Mouse (Mus musculus): ENCODE measurements around the gene Afmid. TPM values are rescaled to one million over a fixed set of nuclear protein-coding genes. Genes with fewer than 3 reads are reported as not detected.
A peak's percentile ranks its signal among the peaks of the same experiment; 100 is the strongest.

The Afmid gene
- polyA plus RNA-seq, 1 experiment from 2014 or later = 4.1 TPM

GRCm38 (mm10) chr11:117880977-117881358 is 55.2 kb downstream of the Afmid start:
- Histone ChIP-seq H3K4me2 (ENCODE audit: low read length) (no peak overlapping the region), H3K36me3 (ENCODE audit: control insufficient read depth, insufficient read depth, low read length) (no peaks in the 10 kb centered on the region), H3K27ac (replicated peaks; ENCODE audit: low read depth, low read length) (no peak overlapping the region), H3K27me3 (ENCODE audit: control insufficient read depth, insufficient read depth, low read length) (no peaks in the 10 kb centered on the region), H3K4me3 (replicated peaks; ENCODE audit: low read depth, low read length) (no peak overlapping the region), H3K9me3 (ENCODE audit: control insufficient read depth, low read length) (no peaks in the 10 kb centered on the region), H3K4me1 (ENCODE audit: control insufficient read depth, insufficient read depth, low read length) (peaks cover 16% of the 10 kb centered on the region), H3K9ac (replicated peaks; ENCODE audit: low read length) (no peak overlapping the region)
- 86% methylated on average over 6 of the region's 6 CpGs for WGBS
- DNase-seq = no peak
- no peak for ATAC-seq (ENCODE audit: low FRiP score, low TSS enrichment)

GRCm38 (mm10) chr11:117881787-117882186 is 56.1 kb downstream of the Afmid start:
- no peak for ATAC-seq (ENCODE audit: low FRiP score, low TSS enrichment)
- Histone ChIP-seq H3K36me3 (ENCODE audit: control insufficient read depth, insufficient read depth, low read length) (no peaks in the 10 kb centered on the region), H3K4me2 (ENCODE audit: low read length) (no peak overlapping the region), H3K27ac (replicated peaks; ENCODE audit: low read depth, low read length) (no peak overlapping the region), H3K9me3 (ENCODE audit: control insufficient read depth, low read length) (no peaks in the 10 kb centered on the region), H3K4me3 (replicated peaks; ENCODE audit: low read depth, low read length) (no peak overlapping the region), H3K4me1 (ENCODE audit: control insufficient read depth, insufficient read depth, low read length) (peaks cover 16% of the 10 kb centered on the region), H3K9ac (replicated peaks; ENCODE audit: low read length) (no peak overlapping the region), H3K27me3 (ENCODE audit: control insufficient read depth, insufficient read depth, low read length) (no peaks in the 10 kb centered on the region)
- WGBS = 12% methylated on average over 8 of the region's 8 CpGs
- no peak for DNase-seq

GRCm38 (mm10) chr11:117882208-117882607 is 56.5 kb downstream of the Afmid start:
- no peak for DNase-seq
- Histone ChIP-seq H3K9me3 (ENCODE audit: control insufficient read depth, low read length) (no peaks in the 10 kb centered on the region), H3K4me2 (ENCODE audit: low read length) (no peak overlapping the region), H3K36me3 (ENCODE audit: control insufficient read depth, insufficient read depth, low read length) (no peaks in the 10 kb centered on the region), H3K4me3 (replicated peaks; ENCODE audit: low read depth, low read length) (no peak overlapping the region), H3K4me1 (ENCODE audit: control insufficient read depth, insufficient read depth, low read length) (peaks cover 16% of the 10 kb centered on the region), H3K27me3 (ENCODE audit: control insufficient read depth, insufficient read depth, low read length) (no peaks in the 10 kb centered on the region), H3K9ac (replicated peaks; ENCODE audit: low read length) (no peak overlapping the region), H3K27ac (replicated peaks; ENCODE audit: low read depth, low read length) (no peak overlapping the region)
- no peak for ATAC-seq (ENCODE audit: low FRiP score, low TSS enrichment)
- WGBS = 61% methylated on average over 1 of the region's 1 CpGs

- no peak overlapping the region for H3K4me3 ChIP-seq (replicated peaks; ENCODE audit: low read depth, low read length)
- no peaks in the 10 kb centered on the region for H3K27me3 ChIP-seq (ENCODE audit: control insufficient read depth, insufficient read depth, low read length)
- peaks cover 32% of the 10 kb centered on the region for H3K4me1 ChIP-seq (ENCODE audit: control insufficient read depth, insufficient read depth, low read length)
- 56% methylated on average over 5 of the region's 5 CpGs for WGBS
- no peak for ATAC-seq (ENCODE audit: low FRiP score, low TSS enrichment)
- H3K27ac ChIP-seq (replicated peaks; ENCODE audit: low read depth, low read length) = no peak overlapping the region
- no peaks in the 10 kb centered on the region for H3K9me3 ChIP-seq (ENCODE audit: control insufficient read depth, low read length)
- H3K36me3 ChIP-seq (ENCODE audit: control insufficient read depth, insufficient read depth, low read length) = no peaks in the 10 kb centered on the region
- DNase-seq = no peak
- no peak overlapping the region for H3K4me2 ChIP-seq (ENCODE audit: low read length)
- H3K9ac ChIP-seq (replicated peaks; ENCODE audit: low read length) = no peak overlapping the region
These were observed 60.3 kb downstream of the Afmid start for GRCm38 (mm10) chr11:117886000-117886399.

GRCm38 (mm10) chr11:117888168-117888852 is 62.6 kb downstream of the Afmid start:
- no peak overlapping the region; the same call in 1 of the 2 replicates for H3K27ac ChIP-seq (replicated peaks; ENCODE audit: low read depth, low read length)
- H3K4me2 ChIP-seq (ENCODE audit: low read length) = peak overlapping the region; percentile 50
- H3K4me1 ChIP-seq (ENCODE audit: control insufficient read depth, insufficient read depth, low read length) = peaks cover 33% of the 10 kb centered on the region
- no peaks in the 10 kb centered on the region for H3K27me3 ChIP-seq (ENCODE audit: control insufficient read depth, insufficient read depth, low read length)
- no peak for ATAC-seq (ENCODE audit: low FRiP score, low TSS enrichment)
- DNase-seq = no peak
- H3K9me3 ChIP-seq (ENCODE audit: control insufficient read depth, low read length) = no peaks in the 10 kb centered on the region
- H3K4me3 ChIP-seq (replicated peaks; ENCODE audit: low read depth, low read length) = no peak overlapping the region
- no peaks in the 10 kb centered on the region for H3K36me3 ChIP-seq (ENCODE audit: control insufficient read depth, insufficient read depth, low read length)
- WGBS = 23% methylated on average over 20 of the region's 20 CpGs
- H3K9ac ChIP-seq (replicated peaks; ENCODE audit: low read length) = peak overlapping the region; percentile 45

GRCm38 (mm10) chr11:117888853-117889822 is 63.4 kb downstream of the Afmid start:
- Histone ChIP-seq H3K4me1 (ENCODE audit: control insufficient read depth, insufficient read depth, low read length) (peaks cover 33% of the 10 kb centered on the region), H3K9ac (replicated peaks; ENCODE audit: low read length) (peak overlapping the region; percentile 45), H3K27me3 (ENCODE audit: control insufficient read depth, insufficient read depth, low read length) (no peaks in the 10 kb centered on the region), H3K9me3 (ENCODE audit: control insufficient read depth, low read length) (no peaks in the 10 kb centered on the region), H3K27ac (replicated peaks; ENCODE audit: low read depth, low read length) (peak overlapping the region; percentile 49), H3K4me3 (replicated peaks; ENCODE audit: low read depth, low read length) (peak overlapping the region; percentile 19; the same call in 1 of the 2 replicates), H3K36me3 (ENCODE audit: control insufficient read depth, insufficient read depth, low read length) (no peaks in the 10 kb centered on the region), H3K4me2 (ENCODE audit: low read length) (peak overlapping the region; percentile 50)
- WGBS = under 1% methylated on average over 33 of the region's 33 CpGs
- peak; percentile 67 for DNase-seq
- ATAC-seq (ENCODE audit: low FRiP score, low TSS enrichment) = peak; percentile 48; the same call in 1 of the 2 replicates

Other genes starting within 250 kb of the Afmid start
- gene Tnrc6c, start 171.6 kb upstream of the Afmid start, polyA plus RNA-seq (2014; fragmentation: Nextera tagmentation; extraction: Ambion mirVana) = 34.0 and 35.1 TPM in 2 replicates
- gene Tmc8, start 43.8 kb upstream of the Afmid start, polyA plus RNA-seq (2014; fragmentation: Nextera tagmentation; extraction: Ambion mirVana) = 0.32 and 0.66 TPM in 2 replicates
- gene Tmc6, start 43.7 kb upstream of the Afmid start, polyA plus RNA-seq (2014; fragmentation: Nextera tagmentation; extraction: Ambion mirVana) = 2.4 and 3.6 TPM in 2 replicates
- not detected in 2 replicates for gene 6030468B19Rik, start 28.3 kb upstream of the Afmid start, polyA plus RNA-seq (2014; fragmentation: Nextera tagmentation; extraction: Ambion mirVana)
- gene Gm20708, start 16.3 kb upstream of the Afmid start, polyA plus RNA-seq (2014; fragmentation: Nextera tagmentation; extraction: Ambion mirVana) = 0.47 and 1.4 TPM in 2 replicates
- gene Syngr2, start 16.3 kb upstream of the Afmid start, polyA plus RNA-seq (2014; fragmentation: Nextera tagmentation; extraction: Ambion mirVana) = 8.2 and 18.9 TPM in 2 replicates
- gene Tk1, start 168 bp downstream of the Afmid start, polyA plus RNA-seq (2014; fragmentation: Nextera tagmentation; extraction: Ambion mirVana) = 12.8 and 18.0 TPM in 2 replicates
- 27.9 and 50.1 TPM in 2 replicates for gene Birc5, start 23.3 kb downstream of the Afmid start, polyA plus RNA-seq (2014; fragmentation: Nextera tagmentation; extraction: Ambion mirVana)
- gene Tmem235, start 34.8 kb downstream of the Afmid start, polyA plus RNA-seq (2014; fragmentation: Nextera tagmentation; extraction: Ambion mirVana) = not detected in 2 replicates
- gene Tha1, start 47.6 kb downstream of the Afmid start, polyA plus RNA-seq (2014; fragmentation: Nextera tagmentation; extraction: Ambion mirVana) = 2.3 and 3.1 TPM in 2 replicates
- gene Socs3, start 144.1 kb downstream of the Afmid start, polyA plus RNA-seq (2014; fragmentation: Nextera tagmentation; extraction: Ambion mirVana) = 4.3 and 7.2 TPM in 2 replicates
- 47.9 and 51.4 TPM in 2 replicates for gene Pgs1, start 160.4 kb downstream of the Afmid start, polyA plus RNA-seq (2014; fragmentation: Nextera tagmentation; extraction: Ambion mirVana)

All from midbrain, embryonic 14.5 days (tissue).